Mouse (Mus musculus) hindbrain, embryonic 15.5 days (tissue): ENCODE results near the gene Dok1. TPM values are rescaled to one million over a fixed set of nuclear protein-coding genes. Genes with fewer than 3 reads are reported as not detected.

Source experiments
- ATAC-seq: fragments of 200-750 bp; cut with Nextera tagmentation; 2 replicates; pipeline ENCODE4 v1.8.0; 2017; ENCODE audit warnings: low read depth, moderate number of reproducible peaks, moderate TSS enrichment; ENCODE audit not compliant: low FRiP score
- H3K27ac ChIP-seq: fragments of 300-500 bp; sonication (generic); replicated peaks from 2 replicates; pipeline ENCODE4 v1.5.1; 2015; ENCODE audit warnings: mild to moderate bottlenecking, inconsistent platforms
- H3K27me3 ChIP-seq: fragments of 300-500 bp; sonication (generic); 2 replicates; pipeline ENCODE4 v1.6.1; 2015; ENCODE audit warnings: control low read depth, inconsistent platforms
- H3K36me3 ChIP-seq: fragments of 300-500 bp; sonication (generic); 2 replicates; pipeline ENCODE4 v1.6.1; 2015; ENCODE audit warnings: control low read depth, inconsistent platforms
- H3K4me1 ChIP-seq: fragments of 300-500 bp; sonication (generic); replicated peaks from 2 replicates; pipeline ENCODE4 v1.6.1; 2015; ENCODE audit warnings: control low read depth, inconsistent platforms
- H3K4me2 ChIP-seq: fragments of 300-500 bp; sonication (generic); 2 replicates; pipeline ENCODE4 v1.6.1; 2015; ENCODE audit warnings: moderate library complexity, mild to moderate bottlenecking, inconsistent platforms
- H3K4me3 ChIP-seq: fragments of 300-500 bp; sonication (generic); 2 replicates; pipeline ENCODE4 v1.5.1; 2015; ENCODE audit warnings: mild to moderate bottlenecking, inconsistent platforms
- H3K9ac ChIP-seq: fragments of 300-500 bp; sonication (generic); 2 replicates; pipeline ENCODE4 v1.6.1; 2015; ENCODE audit warnings: inconsistent platforms
- H3K9me3 ChIP-seq: fragments of 300-500 bp; sonication (generic); 2 replicates; pipeline ENCODE4 v1.6.1; 2016; ENCODE audit warnings: control low read depth, inconsistent platforms
- WGBS: fragments of 180-500 bp; shearing (Covaris S2); methylation state at CpG from one replicate; pipeline ENCODE4 v1.1.7; 2015; 5-methylcytosine and 5-hydroxymethylcytosine counted together
- microRNA-seq: library from miRNA; unstranded; fragments of <30 nt; microRNA quantifications from one replicate; pipeline ENCODE4, GENCODE M21; 2016
- polyA plus RNA-seq: library from polyadenylated mRNA; unstranded; fragments of >200 nt; fragmentation: Nextera tagmentation; extraction: Ambion mirVana; gene quantifications from 2 replicates; pipeline ENCODE4 v1.2.1, GENCODE M21; 2015

Gene Dok1
- polyA plus RNA-seq, 1 experiment from 2014 or later, result 1.7 TPM

DNA sequence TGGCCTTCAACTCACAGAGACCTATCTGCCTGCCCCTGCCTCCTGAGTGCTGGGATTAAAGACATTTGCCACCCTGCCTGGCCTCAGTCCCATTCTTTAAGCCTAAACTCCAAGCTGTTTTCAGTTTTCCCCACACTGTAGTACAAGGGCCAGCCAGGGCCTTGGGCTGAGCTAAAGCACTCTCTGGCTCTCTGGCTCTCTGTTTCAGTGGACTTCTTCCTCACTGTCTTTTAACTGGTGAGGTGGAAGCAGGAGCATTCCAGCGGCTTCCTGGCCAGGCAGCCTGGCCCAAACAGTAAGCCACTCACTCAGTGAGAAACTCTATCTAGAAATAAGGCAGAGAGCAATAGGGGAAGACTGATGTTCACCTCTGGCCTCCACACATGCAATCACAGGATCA, 39.6 kb downstream of the Dok1 start:
- Histone ChIP-seq H3K36me3 (no peaks in the 10 kb centered on the region), H3K4me3 (no peak overlapping the region), H3K9me3 (no peaks in the 10 kb centered on the region), H3K27ac (no peak overlapping the region), H3K4me1 (peaks cover 9% of the 10 kb centered on the region), H3K4me2 (no peak overlapping the region), H3K9ac (no peak overlapping the region), H3K27me3 (peaks cover 5% of the 10 kb centered on the region; the same call in 1 of the 2 replicates)
- no peak for ATAC-seq
- 42% methylated on average over 1 of the region's 1 CpGs for WGBS

DNA sequence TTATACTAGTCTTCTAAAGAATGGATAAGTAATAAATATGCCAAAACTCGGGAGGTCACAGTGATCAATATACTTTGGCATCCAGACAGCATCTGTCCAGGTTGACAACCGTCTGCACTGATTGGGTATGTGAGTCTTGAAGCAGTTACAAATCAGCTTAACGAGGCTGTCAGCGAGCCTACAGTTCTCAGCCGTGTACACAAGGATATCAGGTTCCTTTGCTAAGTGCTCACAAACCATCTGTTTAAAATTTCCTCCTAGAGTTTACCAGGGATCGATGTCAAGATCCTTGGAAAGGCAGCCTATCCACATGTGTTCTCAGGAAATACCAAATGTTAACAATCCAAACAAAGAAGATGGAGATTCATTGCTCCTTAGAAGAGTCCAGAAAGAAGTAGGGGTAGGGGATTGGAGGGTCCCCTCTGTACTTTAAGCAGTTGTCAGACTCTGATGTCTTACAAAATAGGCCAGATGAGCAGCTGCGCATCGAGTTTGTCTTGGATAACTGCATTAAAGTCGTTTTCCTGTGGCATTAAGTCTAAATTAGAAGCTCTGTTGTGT, 45.8 kb downstream of the Dok1 start:
- no peak for ATAC-seq
- H3K9me3 ChIP-seq, result no peaks in the 10 kb centered on the region
- 62% methylated on average over 9 of the region's 9 CpGs for WGBS

More for the DNA sequence above, 45.8 kb downstream of the Dok1 start:
- Histone ChIP-seq H3K27me3 (no peaks in the 10 kb centered on the region), H3K4me1 (no peaks in the 10 kb centered on the region), H3K36me3 (no peaks in the 10 kb centered on the region), H3K4me3 (no peak overlapping the region), H3K4me2 (no peak overlapping the region), H3K27ac (no peak overlapping the region), H3K9ac (no peak overlapping the region)

Small RNAs within 50 kb of the gene (microRNA-seq; reads per million reads assigned to microRNA genes)
- gene Mir7040, result not detected

Other genes with a start within 250 kb of the Dok1 start
- gene Sema4f, start 93.7 kb downstream of the Dok1 start, polyA plus RNA-seq, result 22.5 and 22.7 TPM in 2 replicates
- 0.61 TPM in 1 of 2 replicates, not detected in the other for gene M1ap, start 86.6 kb downstream of the Dok1 start, polyA plus RNA-seq
- gene Loxl3, start 702 bp upstream of the Dok1 start, polyA plus RNA-seq, result 6.6 and 6.7 TPM in 2 replicates
- gene Aup1, start 21.1 kb upstream of the Dok1 start, polyA plus RNA-seq, result 168 and 186 TPM in 2 replicates
- gene Htra2, start 21.8 kb upstream of the Dok1 start, polyA plus RNA-seq, result 78.3 and 79.8 TPM in 2 replicates
- 0.62 and 0.75 TPM in 2 replicates for gene Dqx1, start 24.4 kb upstream of the Dok1 start, polyA plus RNA-seq
- gene Tlx2, start 36.8 kb upstream of the Dok1 start, polyA plus RNA-seq, result 1.2 TPM in 1 of 2 replicates, not detected in the other
- 45.8 and 45.9 TPM in 2 replicates for gene Pcgf1, start 44.4 kb upstream of the Dok1 start, polyA plus RNA-seq
- gene Lbx2, start 52.9 kb upstream of the Dok1 start, polyA plus RNA-seq, result not detected in 2 replicates
- gene Ccdc142, start 68.1 kb upstream of the Dok1 start, polyA plus RNA-seq, result 5.9 and 6.8 TPM in 2 replicates
- 5.5 and 6.0 TPM in 2 replicates for gene Gm42688, start 68.1 kb upstream of the Dok1 start, polyA plus RNA-seq
- 113 and 124 TPM in 2 replicates for gene Mrpl53, start 75.6 kb upstream of the Dok1 start, polyA plus RNA-seq
- 22.8 and 27.2 TPM in 2 replicates for gene Mogs, start 82.0 kb upstream of the Dok1 start, polyA plus RNA-seq
- gene Wbp1, start 88.1 kb upstream of the Dok1 start, polyA plus RNA-seq, result 155 and 161 TPM in 2 replicates
- gene Ino80b, start 92.0 kb upstream of the Dok1 start, polyA plus RNA-seq, result 13.8 and 16.3 TPM in 2 replicates
- gene Rtkn, start 102.0 kb upstream of the Dok1 start, polyA plus RNA-seq, result 14.9 and 17.8 TPM in 2 replicates
- 17.8 and 19.3 TPM in 2 replicates for gene Wdr54, start 122.9 kb upstream of the Dok1 start, polyA plus RNA-seq
- gene 1700003E16Rik, start 122.9 kb upstream of the Dok1 start, polyA plus RNA-seq, result 9.7 and 9.8 TPM in 2 replicates
- 148 and 160 TPM in 2 replicates for gene Dctn1, start 132.4 kb upstream of the Dok1 start, polyA plus RNA-seq
- gene Slc4a5, start 186.4 kb upstream of the Dok1 start, polyA plus RNA-seq, result 2.2 and 2.8 TPM in 2 replicates